Mouse (Mus musculus) adrenal gland, adult 8-10 months (tissue): ENCODE results near the gene Abhd2. TPM values are rescaled to one million over a fixed set of nuclear protein-coding genes. Genes with fewer than 3 reads are reported as not detected.

Source experiments
- DNase-seq: peaks from one replicate; pipeline ENCODE4 v3.0.0; 2022
- total RNA-seq, 4 experiments: library from RNA; stranded (reverse); gene quantifications; 2 replicates each; pipeline ENCODE4 v1.2.4; 2022

Abhd2 gene
- total RNA-seq, 4 experiments from 2014 or later: 1,088 to 1,472 (median 1,425) TPM

DNA sequence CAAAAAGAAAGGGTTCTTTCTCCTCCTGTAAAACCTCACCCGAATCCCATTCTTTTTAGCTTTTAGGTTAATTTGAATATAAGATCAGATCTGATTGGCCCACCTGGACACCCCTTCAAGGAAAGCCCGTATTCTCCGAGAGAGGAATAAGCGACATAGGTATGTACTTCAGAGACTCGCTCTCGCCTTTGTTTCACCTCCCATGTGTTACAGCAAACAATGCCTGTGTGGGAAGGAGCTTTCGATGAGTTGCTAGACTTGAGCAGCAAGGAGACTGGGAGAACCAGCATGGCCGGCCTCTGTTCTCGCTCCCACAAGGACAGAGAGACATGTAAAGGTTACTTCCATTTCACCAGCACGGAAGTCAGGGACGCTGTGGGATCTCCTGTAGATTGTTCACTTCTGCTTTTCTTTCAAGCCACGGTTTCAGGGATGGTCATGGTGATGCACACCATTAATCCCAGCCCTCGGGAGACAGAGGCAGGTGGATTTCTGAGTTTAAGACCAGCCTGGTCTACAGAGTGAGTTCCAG lies 21.5 kb downstream of the Abhd2 start:
- DNase-seq: no peak

DNA sequence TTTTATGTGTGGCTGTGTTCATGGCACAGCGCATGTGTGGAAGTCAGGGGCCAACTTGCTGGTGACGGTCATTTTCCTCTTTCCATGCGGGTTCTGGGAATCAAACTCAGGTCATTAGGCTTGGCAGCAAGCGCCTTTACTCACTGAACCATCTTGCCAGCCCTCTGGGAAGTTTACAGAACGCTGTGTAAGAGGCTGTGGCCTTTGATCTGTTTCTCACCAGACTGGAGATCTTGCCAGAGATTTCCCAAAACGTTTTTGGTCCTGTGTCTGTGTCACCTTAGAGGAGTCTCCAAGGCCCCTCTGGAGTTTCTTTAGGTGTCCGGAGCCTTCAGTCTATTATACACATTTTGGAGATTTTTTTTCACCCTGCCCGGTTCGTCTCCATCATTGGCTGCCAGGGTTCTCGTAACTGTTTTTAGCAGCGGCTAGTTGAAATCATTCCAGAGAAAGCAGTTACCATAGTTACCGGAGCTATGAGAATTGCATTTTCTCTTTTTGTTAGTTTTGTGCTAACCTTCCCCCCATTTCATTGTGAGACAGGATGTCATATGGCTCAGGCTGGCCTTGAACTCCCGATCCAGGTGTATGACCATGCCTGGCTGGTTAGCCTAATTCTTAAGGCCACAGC lies 22.3 kb downstream of the Abhd2 start:
- DNase-seq: no peak

DNA sequence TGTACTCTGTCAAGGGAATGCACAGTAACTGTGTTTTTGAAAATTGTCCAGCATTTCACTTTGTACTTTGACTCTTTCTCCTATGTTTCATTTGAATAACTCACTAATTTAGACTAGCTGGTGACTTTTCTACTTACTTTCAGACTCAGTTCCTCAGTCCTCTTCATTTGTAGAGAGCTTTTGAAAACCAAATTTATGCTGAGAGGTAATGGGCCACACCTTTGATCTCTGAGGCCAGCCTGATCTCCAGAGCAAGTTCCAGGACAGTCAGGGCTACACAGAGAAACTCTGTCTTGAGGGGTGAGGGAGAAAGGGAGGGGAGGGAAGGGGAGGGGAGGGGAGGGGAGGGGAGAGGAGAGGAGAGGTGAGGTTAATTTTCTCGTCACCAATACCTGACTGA lies 25.7 kb downstream of the Abhd2 start:
- DNase-seq: no peak

DNA sequence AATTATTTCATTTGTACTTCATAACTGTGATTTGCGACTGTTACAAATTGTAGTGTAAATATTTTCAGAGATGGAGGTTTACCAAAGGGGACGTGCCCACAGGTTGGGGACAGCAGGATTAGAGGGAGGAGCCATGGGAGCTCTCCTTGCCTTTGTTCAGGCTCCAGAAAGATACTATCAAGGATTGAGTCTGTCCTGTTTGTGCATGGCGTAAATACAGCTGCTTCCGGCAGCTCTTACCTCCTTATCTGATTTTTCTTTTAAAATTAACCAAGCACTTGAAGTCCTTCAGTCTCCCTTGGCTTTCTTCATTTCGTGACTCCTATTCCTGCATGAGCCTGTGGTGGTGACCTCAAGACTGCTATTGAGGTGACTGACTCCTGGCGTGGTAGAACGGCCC lies 26.5 kb downstream of the Abhd2 start:
- no peak for DNase-seq

DNA sequence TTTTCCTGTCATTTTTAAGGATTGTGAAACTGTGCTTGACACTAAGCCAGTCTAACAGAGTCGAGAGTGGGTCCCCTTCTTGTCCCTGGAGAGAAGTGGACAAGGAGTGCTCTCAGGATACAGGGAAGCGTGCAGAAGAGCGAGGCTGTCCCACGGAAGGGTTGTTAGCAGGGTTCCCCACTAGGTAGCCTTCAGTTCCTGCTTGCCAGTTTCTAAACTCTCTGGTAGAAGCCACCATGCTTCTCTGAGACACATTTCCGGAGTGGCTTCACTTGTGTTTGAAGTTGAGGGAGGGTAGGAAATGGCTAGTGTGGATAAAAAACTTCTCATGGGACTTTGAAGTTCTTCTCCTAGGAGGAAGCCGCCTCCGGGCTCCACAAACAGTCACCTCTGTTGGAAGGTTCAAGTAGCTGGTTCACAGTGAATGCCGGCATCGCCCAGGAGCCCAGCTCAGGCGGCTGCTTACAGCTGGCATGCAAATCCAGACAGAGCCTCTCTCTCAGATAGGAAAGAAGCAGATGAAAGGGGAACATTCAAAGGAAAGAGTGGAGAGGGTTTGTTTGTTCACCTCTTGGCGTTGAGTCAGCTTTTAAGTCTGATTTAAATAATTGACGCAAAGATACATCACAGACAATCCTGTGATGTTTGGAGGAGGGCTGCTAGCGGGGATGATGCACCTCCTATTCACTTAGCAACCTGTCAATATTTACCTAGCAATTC lies 27.6 kb downstream of the Abhd2 start:
- no peak for DNase-seq

DNA sequence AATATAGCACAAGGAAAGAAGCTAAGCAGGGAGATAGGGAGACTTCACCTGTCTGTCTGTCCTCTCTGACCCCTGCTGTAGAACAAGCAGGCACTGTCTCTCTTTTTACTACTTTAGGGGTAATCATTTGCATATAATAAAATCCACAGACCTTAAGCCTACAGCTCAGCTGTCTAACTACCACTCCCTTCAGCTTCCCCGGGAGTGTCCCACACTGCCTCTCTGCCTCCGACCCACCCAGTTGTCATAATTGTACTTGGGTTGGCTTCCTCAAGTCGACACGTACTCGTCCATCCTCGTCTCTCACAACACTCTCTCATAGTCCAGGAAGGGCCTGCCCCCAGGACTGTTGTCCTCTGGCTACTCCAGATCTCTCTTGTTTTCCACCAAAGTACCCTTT lies 29.1 kb downstream of the Abhd2 start:
- no peak for DNase-seq

DNA sequence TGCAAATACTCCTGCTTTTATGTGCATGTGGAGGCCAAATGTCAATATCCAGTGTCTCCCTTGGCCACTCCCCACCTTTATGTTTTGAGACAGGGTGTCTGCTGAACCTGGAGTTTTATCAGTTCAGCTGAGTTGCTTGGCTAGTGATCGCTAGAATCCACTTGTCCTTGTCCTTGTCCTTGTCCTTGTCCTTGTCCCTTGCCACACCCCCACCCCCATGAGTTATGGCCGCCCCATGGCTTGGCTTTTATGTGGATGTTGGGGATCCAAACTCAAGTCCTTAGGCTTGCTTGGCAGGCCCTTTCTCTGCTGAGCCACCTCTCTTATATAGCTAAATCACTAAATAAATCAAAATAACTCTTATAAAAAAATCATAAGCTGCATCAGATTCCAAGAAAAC lies 29.6 kb downstream of the Abhd2 start:
- DNase-seq: peak; percentile 77

DNA sequence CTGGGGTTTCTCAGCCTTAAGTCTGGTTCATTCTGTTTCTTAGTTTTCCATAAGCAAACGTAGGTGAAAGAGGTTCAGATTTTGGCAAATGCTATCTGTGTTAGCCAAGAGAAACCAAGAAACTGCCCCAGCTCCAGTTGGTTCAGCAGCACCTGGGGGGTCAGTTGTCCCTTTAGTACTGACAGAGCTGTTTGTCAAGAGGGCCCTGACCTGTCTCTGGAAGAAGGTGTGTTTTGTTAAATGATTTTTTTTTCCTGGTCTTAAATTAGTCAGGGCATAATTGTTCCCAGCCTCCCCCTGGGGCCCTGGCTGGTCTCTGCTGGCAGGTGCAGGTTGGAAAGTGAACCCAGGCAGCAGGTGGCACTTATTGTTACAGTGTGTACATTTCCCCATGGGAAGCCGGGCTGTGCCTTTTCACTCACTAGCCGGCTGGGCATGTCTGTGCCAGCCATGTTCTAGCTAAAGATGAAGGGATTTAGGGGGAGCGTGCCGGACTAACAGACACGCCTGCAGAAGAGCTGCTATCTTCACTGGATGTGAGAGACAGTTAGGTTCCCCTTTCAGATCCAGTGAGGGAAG lies 30.3 kb downstream of the Abhd2 start:
- no peak for DNase-seq

DNA sequence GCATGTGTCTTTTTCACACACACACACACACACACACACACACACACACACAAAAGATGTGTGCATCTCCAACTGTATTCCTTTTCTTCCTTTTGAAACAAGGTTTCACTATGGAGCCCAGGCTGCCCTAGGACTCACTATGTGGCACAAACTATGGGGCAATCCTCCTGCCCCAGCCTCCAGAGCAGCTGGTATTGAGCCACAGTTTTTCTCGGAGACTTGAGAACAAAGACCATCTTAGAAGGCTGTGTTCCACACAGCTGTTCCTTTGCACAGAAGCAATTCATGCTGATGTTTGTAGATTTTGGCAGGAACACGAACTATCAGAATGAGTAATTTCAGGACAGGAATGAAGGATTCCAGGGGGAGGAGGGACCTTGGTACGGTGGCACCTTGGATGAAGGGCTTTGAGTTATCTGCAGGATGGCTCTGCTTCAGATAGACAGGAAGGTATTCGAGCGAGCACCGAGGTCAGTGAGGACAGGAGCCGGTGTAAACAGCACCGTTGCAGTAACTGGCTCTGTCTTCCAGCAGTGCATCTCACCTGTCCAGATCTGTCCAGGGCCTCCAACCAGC lies 35.5 kb downstream of the Abhd2 start:
- peak; percentile 72 for DNase-seq

DNA sequence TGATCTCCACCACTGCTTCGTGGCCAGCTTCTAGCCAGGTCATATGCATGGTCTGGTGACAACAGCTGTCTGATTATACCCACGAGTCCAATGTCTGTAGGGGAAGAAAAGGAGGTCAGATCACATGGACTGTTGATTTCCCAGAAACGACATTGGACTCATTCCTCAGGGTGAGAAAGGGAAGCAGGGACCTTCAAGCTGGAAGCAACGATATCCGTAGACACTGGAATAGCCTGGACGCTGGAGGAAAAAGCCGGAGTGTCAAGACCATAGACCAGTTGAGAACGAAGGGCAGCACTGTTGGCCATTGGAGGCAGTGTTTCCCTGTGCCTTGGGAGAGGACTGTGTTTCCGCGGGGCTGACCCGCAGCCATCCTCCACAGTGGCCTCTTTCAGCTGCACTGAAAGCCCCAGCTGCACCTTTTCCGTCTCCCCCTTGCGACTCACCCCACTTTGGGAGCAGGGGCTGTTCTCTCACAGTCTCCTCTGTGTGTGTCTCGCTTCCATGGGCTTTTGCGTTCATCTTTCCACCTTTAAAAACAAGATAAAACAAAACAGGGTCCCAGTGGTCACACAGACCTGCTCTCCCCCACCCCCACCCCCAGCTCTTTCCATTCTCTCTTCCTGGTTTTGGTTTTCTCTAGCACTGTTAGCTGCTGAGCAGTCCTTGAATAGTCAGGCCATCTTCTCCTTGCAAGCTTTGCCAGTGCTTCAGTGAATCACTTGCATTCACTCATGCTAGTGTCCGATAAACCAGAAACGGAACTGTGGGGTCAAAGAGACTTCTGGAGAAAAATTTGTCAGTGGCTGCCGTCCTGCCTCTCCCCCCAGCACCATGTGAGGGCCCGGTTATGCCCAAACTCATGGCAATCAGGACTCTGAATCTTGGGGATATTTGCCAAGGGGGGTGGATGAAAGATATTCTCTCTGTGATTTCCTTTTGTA lies 36.5 kb downstream of the Abhd2 start:
- DNase-seq: no peak

DNA sequence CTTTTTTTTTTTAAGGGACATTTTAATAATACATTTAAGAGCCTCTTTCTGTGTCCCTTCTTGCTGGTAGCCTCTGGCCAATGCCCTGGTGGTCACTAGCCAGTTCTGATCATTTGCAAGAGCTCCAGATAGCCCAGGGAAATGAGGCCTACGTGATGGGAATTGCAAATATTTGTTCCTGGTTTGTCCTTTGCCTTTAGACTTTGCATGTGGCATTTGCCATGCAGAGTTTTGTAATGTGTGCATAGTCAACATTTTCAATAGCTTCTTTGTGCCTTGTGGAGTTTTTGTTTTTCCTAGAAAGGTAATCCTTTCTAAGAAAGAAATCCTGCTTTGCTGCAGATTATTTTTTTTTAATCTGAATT lies 37.2 kb downstream of the Abhd2 start:
- no peak for DNase-seq

DNA sequence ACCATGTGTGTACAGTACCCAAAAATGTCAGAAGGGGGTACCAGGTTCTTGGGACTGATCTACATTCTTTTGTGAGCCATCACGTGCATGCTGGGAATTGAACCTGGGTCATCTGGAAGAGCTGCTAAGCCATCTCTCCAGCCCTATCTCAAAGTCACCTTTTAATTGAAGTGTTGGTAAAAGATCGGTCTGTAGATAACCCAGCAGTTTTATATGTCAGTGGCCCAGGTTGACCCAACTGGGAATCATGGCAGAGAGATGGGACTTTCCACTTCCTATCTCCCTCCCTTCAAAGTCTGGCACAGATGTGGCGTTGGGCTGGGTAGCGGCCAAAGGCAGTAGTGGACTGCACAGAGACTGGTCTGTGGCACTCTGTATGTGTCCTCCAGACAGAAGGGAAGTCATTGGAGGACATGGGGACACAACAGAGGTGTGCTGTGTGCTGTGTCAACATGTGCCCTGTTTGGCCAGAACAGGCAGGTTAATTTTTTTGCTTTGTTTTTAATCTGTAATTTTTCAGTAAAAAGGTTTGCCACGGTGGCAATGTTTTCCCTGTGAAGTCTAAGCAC lies 38.5 kb downstream of the Abhd2 start:
- no peak for DNase-seq

DNA sequence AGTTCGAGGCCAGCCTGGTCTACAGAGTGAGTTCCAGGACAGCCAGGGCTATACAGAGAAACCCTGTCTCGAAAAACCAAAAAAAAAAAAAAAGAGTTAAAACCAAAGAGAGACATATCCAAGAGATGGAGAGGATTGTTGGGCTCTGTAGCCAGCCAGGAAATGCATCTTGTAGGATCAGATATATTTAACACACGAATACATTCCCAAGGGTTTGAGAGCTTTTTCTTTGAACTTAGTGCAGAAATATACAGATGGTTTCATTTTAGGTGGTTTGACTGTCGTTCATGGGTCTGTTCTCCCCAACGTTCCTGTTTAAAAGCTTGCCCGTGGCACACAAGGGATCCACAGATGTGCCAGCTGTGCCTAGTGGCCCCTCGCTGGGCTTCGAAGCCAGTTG lies 39.2 kb downstream of the Abhd2 start:
- DNase-seq: no peak

DNA sequence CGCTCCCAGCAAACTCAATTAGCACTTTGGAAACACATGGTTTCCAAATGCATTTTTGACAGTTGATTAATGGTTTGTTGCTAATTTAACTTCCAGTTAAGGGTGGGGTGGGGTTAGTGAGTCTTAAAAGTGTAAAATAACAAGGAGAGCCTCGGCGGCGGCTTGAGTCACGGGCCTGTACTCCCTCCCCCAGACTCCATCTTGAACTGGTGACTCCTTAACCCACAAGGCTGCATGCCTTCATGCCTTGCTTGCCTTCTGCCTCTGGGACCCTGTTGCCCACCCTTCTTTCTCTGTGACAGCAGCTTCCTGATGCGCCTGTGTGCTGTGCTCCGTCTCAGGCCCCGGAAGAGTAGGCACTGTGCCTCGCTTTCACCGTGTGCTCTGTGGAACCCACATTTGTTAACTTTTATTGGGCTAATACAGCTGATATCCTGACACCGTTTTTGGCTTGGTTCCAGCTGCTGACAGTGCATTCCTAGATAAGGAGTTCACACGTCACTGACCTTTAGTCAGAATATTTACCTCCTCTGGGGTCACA lies 40.6 kb downstream of the Abhd2 start:
- no peak for DNase-seq

DNA sequence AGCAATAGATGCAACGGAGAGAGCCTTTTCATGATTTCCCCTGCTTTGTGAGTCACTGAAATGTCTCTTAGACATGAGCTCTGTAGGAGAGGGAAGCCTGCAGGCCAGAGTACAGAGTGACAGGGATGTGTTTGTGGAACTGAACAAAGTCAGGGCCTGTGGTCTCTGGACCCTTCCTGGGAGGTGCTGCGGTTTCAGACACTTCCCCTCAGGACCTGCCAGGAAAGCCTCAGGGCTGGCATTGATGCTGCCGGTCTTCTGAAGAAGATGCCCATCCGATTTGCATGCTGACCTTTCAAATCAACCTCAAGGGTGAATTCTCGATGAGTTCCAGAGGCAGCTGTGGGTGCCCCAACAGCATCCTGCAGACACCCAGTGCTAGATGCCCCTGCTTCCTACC lies 41.5 kb downstream of the Abhd2 start:
- DNase-seq: no peak

DNA sequence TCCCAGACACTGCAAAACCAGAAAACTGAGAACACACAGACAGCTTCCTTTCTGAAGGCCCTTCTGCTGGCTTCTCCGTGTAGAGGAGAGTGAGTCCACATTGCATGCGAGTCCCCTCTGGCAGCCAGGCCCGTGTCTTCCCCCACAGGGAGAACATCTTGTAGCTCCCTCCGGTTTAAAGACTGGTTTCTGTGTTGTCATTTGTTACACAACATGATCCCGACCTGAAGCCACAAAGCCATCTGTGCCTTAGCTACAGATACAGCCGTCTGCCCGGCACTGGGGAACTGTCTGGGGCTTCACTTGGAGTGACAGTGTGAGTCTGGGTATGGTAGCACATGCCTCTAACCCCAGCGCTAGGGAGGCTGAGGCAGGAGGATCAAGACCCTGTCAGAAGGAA lies 42.1 kb downstream of the Abhd2 start:
- DNase-seq: no peak

DNA sequence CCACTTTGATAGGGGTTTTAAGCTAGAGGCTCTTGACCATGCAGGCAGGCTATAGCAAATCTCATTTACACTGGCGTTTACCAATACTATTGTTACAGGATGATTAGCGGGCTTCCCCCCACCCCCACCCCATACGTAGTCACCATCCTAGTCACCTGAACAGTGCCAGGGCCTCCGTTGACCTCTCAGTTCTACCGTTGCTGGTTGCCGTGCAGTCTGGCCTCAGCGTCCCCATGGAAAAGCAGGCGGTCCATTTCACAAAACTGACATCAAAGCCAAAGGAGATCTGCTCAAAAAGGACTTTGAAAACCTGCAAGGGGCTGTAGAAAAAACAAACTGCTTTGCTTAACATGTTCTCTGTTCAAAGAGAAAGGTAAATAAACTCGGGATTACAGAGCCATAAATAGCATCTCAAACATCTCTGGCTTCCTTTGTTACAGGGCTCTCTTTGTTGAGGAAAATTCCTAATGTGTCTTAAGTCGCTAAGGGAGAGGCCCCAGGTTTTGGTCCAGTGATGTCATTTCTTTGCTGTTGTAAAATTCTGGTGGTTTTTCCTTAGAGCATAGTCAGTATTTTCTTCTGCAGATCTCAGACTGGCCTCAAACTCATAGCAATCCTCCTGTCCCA lies 43.2 kb downstream of the Abhd2 start:
- no peak for DNase-seq

DNA sequence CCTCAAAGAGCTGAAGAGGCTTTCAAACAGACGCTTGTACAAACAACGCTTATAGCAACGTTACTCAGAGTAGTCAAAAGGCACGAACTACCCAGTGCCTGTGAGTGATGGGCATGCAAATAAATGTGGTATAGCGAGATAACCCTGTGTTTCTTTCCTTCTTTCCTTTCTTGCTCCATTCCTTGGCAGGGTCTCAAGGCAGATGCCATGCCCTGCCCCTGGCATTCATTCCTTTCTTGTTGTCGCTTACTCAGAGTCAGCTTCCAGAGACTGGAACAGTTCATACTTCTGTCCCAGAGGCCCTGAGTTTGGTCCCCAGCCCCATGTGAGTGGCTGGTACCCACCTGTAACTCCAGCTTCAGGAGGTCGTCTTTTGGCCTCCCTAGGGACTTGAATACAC lies 44.6 kb downstream of the Abhd2 start:
- DNase-seq: no peak

DNA sequence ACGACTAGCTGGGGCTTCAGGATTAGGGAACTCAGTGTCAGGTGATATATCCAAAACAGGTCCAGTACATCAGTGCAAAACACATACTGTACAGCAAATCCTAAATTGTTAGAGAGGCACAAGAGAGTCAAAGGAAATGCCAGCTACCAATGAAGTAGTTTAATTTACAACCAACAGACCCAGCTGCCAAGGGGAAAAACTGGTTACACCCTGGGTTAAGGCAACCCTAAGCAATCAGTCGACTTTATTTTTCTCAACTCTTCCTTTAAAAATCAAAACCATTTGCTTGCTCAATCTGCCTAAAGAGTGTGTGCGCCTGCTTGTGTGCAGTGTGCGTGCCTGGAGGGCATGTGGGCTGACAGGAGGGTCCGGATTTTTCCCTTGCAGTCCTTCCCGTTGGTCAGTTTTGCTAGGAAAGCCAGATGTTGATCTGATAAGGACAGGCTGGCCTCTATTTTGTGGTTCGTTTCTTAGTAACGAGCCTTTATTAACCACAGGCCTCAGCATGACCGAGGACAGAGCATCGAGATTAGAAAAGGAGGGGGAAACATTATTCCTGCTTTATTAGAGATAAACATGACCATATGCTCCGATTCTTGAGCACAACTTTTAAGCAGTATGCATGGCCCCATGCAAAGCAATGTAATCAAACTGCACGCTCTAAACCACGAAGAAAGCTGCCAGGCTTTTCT lies 45.3 kb downstream of the Abhd2 start:
- no peak for DNase-seq

DNA sequence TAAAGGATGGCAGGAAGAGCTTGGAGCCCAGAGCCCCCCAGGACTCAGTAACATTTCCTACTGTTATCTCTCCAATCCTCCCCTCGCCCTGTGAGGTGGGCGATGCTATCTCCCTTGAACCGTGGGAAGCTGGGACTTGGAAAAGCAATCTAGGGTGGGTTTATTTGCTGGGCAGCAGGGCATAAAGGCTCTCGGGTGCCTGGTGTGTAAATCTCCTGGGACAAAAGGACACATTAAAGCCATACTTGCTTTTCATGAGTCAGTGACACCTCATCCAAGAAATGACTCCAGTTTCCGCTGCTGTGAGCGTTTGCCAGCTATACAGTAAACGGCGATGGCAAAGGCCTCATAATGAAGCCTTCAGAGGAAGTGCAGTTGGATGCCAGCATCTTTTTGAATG lies 50.9 kb downstream of the Abhd2 start:
- DNase-seq: no peak

DNA sequence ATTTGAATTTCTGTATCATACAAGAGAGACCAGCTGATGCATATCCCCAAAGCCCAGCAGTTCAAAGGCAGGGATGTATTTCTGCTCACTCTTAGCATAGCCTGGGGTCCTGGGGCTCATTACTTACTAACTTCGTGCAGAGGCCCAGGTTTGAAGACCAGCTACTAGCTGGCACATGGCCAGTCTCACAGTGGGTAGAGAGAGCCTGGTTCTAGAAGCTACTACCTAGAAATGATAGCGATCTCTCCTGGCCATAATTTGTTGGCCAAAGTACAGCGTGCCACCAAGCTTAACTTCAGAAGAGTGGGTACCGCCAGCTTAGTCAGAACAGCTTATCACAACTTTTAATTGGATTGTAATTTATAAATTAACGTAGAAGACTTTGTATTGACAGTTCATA lies 55.8 kb downstream of the Abhd2 start:
- no peak for DNase-seq
